Mouse (Mus musculus) duodenum, adult 2 months (tissue): ENCODE results near the gene Vldlr. TPM values are rescaled to one million over a fixed set of nuclear protein-coding genes. Genes with fewer than 3 reads are reported as not detected.

Source experiments
- polyA plus RNA-seq: library from polyadenylated mRNA; depleted of rRNA; stranded (reverse); fragments of >200 nt; gene quantifications from 2 replicates; pipeline ENCODE4 v1.2.3, GENCODE M21; 2012; ENCODE audit warnings: low replicate concordance; rRNA removed

Vldlr gene
- 1.1 and 6.2 TPM in 2 replicates for polyA plus RNA-seq

DNA sequence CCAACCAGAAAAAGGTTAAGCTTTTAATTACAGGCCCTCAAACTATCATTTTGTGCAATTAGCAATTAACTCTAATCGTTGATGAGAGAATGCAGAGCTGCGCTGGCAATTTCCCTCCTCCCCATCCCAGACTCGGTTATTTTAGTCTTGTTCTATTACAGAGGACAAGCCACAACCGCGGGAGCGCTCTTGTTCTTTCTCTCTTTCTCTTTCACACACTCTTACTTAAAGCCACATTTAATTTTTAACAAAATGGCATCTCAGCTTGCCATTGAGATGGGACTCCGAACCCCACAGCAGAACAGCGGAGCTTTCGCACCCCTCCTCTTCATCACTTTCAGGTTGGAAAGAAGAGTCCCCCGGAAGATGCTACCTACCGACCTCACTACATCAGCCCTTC lies at the start of gene Vldlr:
Vldlr (plus strand) TSS at position 167 of the 400 bp plus-strand sequence.

Other genes starting within 250 kb of the Vldlr start
- 0.01 and 0.02 TPM in 2 replicates for gene Kcnv2, start 106.1 kb downstream of the Vldlr start, polyA plus RNA-seq
- 6.9 and 7.3 TPM in 2 replicates for gene Pum3, start 213.3 kb downstream of the Vldlr start, polyA plus RNA-seq